Mouse (Mus musculus) myocyte (in vitro differentiated cells): ENCODE measurements around the gene Mns1. TPM values are rescaled to one million over a fixed set of nuclear protein-coding genes. Genes with fewer than 3 reads are reported as not detected.
A peak's percentile ranks its signal among the peaks of the same experiment; 100 is the strongest.

Experiments
- H3K27me3 ChIP-seq: one replicate; pipeline ENCODE4 v1.6.1; 2011; ENCODE audit not compliant: control insufficient read depth, insufficient read depth, insufficient read length
- H3K36me3 ChIP-seq: one replicate; pipeline ENCODE4 v1.6.1; 2011; ENCODE audit not compliant: control insufficient read depth, insufficient read depth
- H3K4me2 ChIP-seq: one replicate; pipeline ENCODE4 v1.6.1; 2011; ENCODE audit warnings: low read depth, control low read depth
- H3K4me3 ChIP-seq: one replicate; pipeline ENCODE4 v1.5.1; 2011; ENCODE audit warnings: mild to moderate bottlenecking, control low read depth, moderate library complexity
- H3K79me2 ChIP-seq: one replicate; pipeline ENCODE4 v1.6.1; 2011; ENCODE audit not compliant: control insufficient read depth, insufficient read depth
- H3ac ChIP-seq: one replicate; pipeline ENCODE4 v1.6.1; 2011; ENCODE audit not compliant: control insufficient read depth, insufficient read length
- CEBPB ChIP-seq: IDR thresholded peaks from 2 replicates; pipeline ENCODE4 v1.6.1; 2011; ENCODE audit warnings: mild to moderate bottlenecking, moderate library complexity; ENCODE audit not compliant: poor library complexity, insufficient read depth, severe bottlenecking
- E2F4 ChIP-seq: IDR thresholded peaks from one replicate; pipeline ENCODE4 v1.6.1; 2011; ENCODE audit warnings: mild to moderate bottlenecking, control low read depth, moderate library complexity; ENCODE audit not compliant: insufficient read depth
- MAX ChIP-seq: IDR thresholded peaks from one replicate; pipeline ENCODE4 v1.6.1; 2011; ENCODE audit warnings: low read depth, mild to moderate bottlenecking, control low read depth
- MYOD1 ChIP-seq, 3 experiments: IDR thresholded peaks; one replicate each; pipeline ENCODE4 v1.6.1; 2011; ENCODE audit warnings: control low read depth in 2 of 3, low read depth in 2 of 3, mild to moderate bottlenecking in 2 of 3, moderate library complexity in 1 of 3; ENCODE audit not compliant: insufficient read length in 2 of 3, control insufficient read depth in 1 of 3
- MYOG ChIP-seq, 3 experiments: IDR thresholded peaks; one replicate each; pipeline ENCODE4 v1.6.1; 2011; ENCODE audit warnings: control low read depth in 2 of 3, low read depth in 2 of 3, mild to moderate bottlenecking in 2 of 3; ENCODE audit not compliant: insufficient read length in 2 of 3, control insufficient read depth in 1 of 3, insufficient read depth in 1 of 3
- POLR2A ChIP-seq: IDR thresholded peaks from one replicate; pipeline ENCODE4 v1.6.1; 2011; ENCODE audit warnings: low read depth, mild to moderate bottlenecking, control low read depth, moderate library complexity; ENCODE audit not compliant: insufficient read length
- POLR2AphosphoS2 ChIP-seq: IDR thresholded peaks from one replicate; pipeline ENCODE4 v1.6.1; 2011; ENCODE audit warnings: low read depth, control low read depth; ENCODE audit not compliant: insufficient read length
- REST ChIP-seq: IDR thresholded peaks from one replicate; pipeline ENCODE4 v1.6.1; 2011; ENCODE audit warnings: mild to moderate bottlenecking, control low read depth, moderate library complexity; ENCODE audit not compliant: insufficient read depth, insufficient read length
- SRF ChIP-seq: IDR thresholded peaks from one replicate; pipeline ENCODE4 v1.6.1; 2011; ENCODE audit warnings: low read depth; ENCODE audit not compliant: control insufficient read depth, insufficient read length
- TCF12 ChIP-seq: IDR thresholded peaks from one replicate; pipeline ENCODE4 v1.6.1; 2011; ENCODE audit warnings: mild to moderate bottlenecking, control low read depth; ENCODE audit not compliant: poor library complexity, insufficient read depth, severe bottlenecking
- TCF3 ChIP-seq: IDR thresholded peaks from one replicate; pipeline ENCODE4 v1.6.1; 2011; ENCODE audit warnings: low read depth, control low read depth; ENCODE audit not compliant: insufficient read length
- USF1 ChIP-seq: IDR thresholded peaks from one replicate; pipeline ENCODE4 v1.6.1; 2011; ENCODE audit warnings: low read depth, mild to moderate bottlenecking, control low read depth, moderate library complexity
- polyA plus RNA-seq: library from polyadenylated mRNA; unstranded; fragments of >200 nt; fragmentation: generic; extraction: Trizol; gene quantifications from one replicate; pipeline ENCODE4 v1.2.1, GENCODE M21; 2012; ENCODE audit warnings: missing spikeins

Mns1 gene
- polyA plus RNA-seq, 1 experiment: 0.62 TPM

DNA sequence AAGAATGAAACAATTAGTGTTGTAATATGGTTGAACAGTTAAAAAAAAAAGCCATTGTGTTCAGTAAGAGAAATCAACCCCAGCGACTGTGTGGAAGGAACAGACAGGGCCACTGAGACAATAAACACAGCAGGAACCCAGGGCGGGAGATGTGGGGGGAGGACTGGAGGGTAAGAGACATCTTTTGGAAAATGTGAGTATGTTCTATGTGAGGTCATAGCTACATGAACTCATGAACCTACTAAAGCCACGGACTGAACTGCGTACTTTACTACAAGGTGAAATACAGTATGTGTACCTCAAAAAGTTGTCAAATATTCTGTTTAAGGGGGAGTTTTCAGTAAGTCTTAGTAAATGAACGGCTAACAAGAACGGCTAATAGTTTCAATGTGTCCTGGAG, 39.5 kb downstream of the Mns1 start:
- H3K27me3 ChIP-seq: no peaks in the 10 kb centered on the region
- no peak overlapping the region for H3K4me2 ChIP-seq
- no peaks in the 10 kb centered on the region for H3K36me3 ChIP-seq
- no peak overlapping the region for H3ac ChIP-seq
- H3K79me2 ChIP-seq: no peaks in the 10 kb centered on the region
- TF ChIP-seq REST: no peak
- TF ChIP-seq E2F4: no peak
- TF ChIP-seq MYOG (IDR thresholded peaks at IDR 0.05; ENCODE audit: control insufficient read depth in 1 of 3, insufficient read depth in 1 of 3, insufficient read length in 2 of 3, low read depth in 2 of 3): no peak
- no peak for TF ChIP-seq TCF3
- TF ChIP-seq CEBPB: no peak
- no peak for TF ChIP-seq SRF
- TF ChIP-seq MAX: no peak
- no peak for TF ChIP-seq USF1
- H3K4me3 ChIP-seq: no peak overlapping the region

DNA sequence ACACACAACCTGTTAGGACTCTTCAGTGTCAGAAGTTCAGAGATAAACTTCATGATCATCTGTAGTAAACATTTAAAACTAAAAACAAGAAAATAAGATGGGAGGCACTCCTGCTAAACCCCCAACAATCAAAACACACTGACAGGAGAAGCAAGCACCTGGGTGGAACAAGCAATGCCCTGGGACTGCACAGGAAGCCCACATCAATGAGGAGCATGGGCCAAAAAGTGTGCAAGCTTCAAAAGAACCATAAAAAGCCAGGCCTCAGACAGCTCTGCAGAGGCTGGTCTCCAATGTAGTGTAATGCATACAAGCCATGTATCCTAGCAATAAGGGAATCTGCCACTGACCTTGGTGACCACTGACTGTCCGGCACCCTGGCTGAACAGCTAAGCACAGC, 41.5 kb downstream of the Mns1 start:
- Histone ChIP-seq H3K36me3 (no peaks in the 10 kb centered on the region), H3K4me2 (no peak overlapping the region), H3ac (no peak overlapping the region), H3K79me2 (no peaks in the 10 kb centered on the region), H3K27me3 (no peaks in the 10 kb centered on the region), H3K4me3 (no peak overlapping the region)
- TF ChIP-seq REST: no peak
- TF ChIP-seq CEBPB: no peak
- no peak for TF ChIP-seq POLR2AphosphoS2
- TF ChIP-seq MAX: no peak
- TF ChIP-seq TCF3: no peak
- TF ChIP-seq USF1: no peak
- TF ChIP-seq E2F4: no peak
- TF ChIP-seq TCF12: no peak
- TF ChIP-seq SRF: no peak
- TF ChIP-seq MYOG (IDR thresholded peaks at IDR 0.05; ENCODE audit: control insufficient read depth in 1 of 3, insufficient read depth in 1 of 3, insufficient read length in 2 of 3, low read depth in 2 of 3): no peak
- TF ChIP-seq MYOD1 (IDR thresholded peaks at IDR 0.05; ENCODE audit: control insufficient read depth in 1 of 3, insufficient read length in 2 of 3, low read depth in 2 of 3): no peak
- no peak for TF ChIP-seq POLR2A

DNA sequence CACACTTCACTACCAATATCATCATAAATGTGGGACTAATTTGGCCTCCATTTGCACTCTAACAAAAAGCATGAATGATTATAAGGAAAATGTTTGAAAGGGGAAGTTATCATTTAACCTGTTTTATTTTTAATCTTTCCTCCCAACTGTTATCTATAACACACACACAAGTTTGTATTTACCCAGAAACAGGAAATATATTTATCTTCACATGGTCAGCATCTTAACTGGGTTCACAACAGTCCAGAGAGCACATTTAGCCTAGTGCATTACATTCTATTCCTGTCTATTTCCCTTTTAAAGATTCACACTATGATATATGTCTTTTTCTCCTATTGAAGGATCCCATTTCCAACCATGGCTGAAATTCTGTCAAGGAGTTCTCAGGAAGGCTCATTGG, 50.7 kb downstream of the Mns1 start:
- Histone ChIP-seq H3K36me3 (no peaks in the 10 kb centered on the region), H3K27me3 (no peaks in the 10 kb centered on the region), H3K4me2 (no peak overlapping the region), H3ac (no peak overlapping the region), H3K79me2 (no peaks in the 10 kb centered on the region), H3K4me3 (no peak overlapping the region)
- TF ChIP-seq MAX (no peak), POLR2A (no peak), SRF (no peak), MYOD1 (IDR thresholded peaks at IDR 0.05; ENCODE audit: control insufficient read depth in 1 of 3, insufficient read length in 2 of 3, low read depth in 2 of 3) (no peak)

DNA sequence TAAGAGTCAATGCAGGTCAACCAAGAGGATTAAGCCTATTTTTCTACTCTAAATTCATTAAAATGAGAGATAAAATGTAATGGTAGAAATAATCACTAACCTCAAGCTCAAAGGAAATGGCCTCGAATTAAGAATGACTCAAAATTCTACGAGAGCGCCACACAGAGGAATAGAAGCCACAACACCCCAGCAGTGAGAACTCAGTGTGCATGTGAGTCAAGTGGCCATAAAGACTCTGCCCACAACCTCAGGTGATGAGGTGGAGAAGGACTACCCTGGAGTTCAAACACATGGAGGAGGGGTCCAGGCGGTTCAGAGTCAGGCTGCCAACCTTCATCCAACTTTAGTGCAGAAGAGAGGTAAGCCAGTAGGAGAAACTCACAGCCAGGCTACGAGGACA, 51.3 kb downstream of the Mns1 start:
- H3K36me3 ChIP-seq: no peaks in the 10 kb centered on the region
- H3K4me2 ChIP-seq: no peak overlapping the region
- H3K4me3 ChIP-seq: no peak overlapping the region
- H3K79me2 ChIP-seq: no peaks in the 10 kb centered on the region
- H3K27me3 ChIP-seq: no peaks in the 10 kb centered on the region
- no peak for TF ChIP-seq REST
- no peak for TF ChIP-seq MYOG (IDR thresholded peaks at IDR 0.05; ENCODE audit: control insufficient read depth in 1 of 3, insufficient read depth in 1 of 3, insufficient read length in 2 of 3, low read depth in 2 of 3)
- no peak for TF ChIP-seq MYOD1 (IDR thresholded peaks at IDR 0.05; ENCODE audit: control insufficient read depth in 1 of 3, insufficient read length in 2 of 3, low read depth in 2 of 3)
- no peak for TF ChIP-seq TCF3
- TF ChIP-seq CEBPB: no peak
- TF ChIP-seq E2F4: no peak
- TF ChIP-seq POLR2A: no peak
- TF ChIP-seq POLR2AphosphoS2: no peak
- no peak for TF ChIP-seq TCF12
- TF ChIP-seq USF1: no peak
- no peak for TF ChIP-seq MAX
- TF ChIP-seq SRF: no peak
- H3ac ChIP-seq: no peak overlapping the region

DNA sequence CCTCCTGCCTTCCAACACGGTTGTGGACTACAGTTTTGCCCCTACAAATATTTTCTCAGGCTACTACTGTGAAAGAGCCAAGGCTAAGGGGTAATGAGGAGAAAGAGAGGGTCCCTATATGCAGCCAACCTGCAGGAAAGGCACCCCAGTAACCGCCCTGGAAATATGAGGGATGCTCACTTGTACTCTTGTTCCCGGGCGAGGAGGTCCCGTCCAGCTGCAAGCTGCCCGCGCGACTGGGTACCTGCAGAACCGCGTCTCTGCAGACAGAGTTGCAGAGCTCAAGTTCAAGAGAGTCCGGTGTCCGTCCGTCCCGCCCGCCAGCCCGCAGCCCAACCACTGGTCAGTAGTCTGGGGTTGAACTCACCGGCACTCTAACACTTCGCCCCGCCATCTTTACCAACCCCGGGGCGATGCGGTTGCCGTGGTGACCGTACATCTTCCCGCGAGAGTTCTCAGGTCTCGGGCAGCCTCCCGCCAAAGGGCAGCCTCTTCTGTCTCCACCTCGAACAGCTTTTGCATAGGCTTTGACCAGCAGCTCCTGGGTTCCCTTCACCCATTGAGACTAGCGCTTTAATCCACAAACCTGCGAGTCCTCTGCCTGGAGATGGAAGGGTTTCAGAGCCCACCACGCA, 53.9 kb downstream of the Mns1 start:
- H3K4me2 ChIP-seq: peak overlapping the region; percentile 84
- no peaks in the 10 kb centered on the region for H3K27me3 ChIP-seq
- no peaks in the 10 kb centered on the region for H3K79me2 ChIP-seq
- TF ChIP-seq POLR2AphosphoS2 (peak; percentile 54), POLR2A (peak; percentile 71), MAX (no peak)
- H3K4me3 ChIP-seq: peak overlapping the region; percentile 41
- H3K36me3 ChIP-seq: no peaks in the 10 kb centered on the region
- peak overlapping the region; percentile 41 for H3ac ChIP-seq
